Mouse (Mus musculus) intestine, embryonic 16.5 days (tissue): ENCODE data around the gene Spocd1. TPM values are rescaled to one million over a fixed set of nuclear protein-coding genes. Genes with fewer than 3 reads are reported as not detected.

ENCODE experiments used
- ATAC-seq: fragments of 200-750 bp; cut with Nextera tagmentation; 2 replicates; pipeline ENCODE4 v1.8.0; 2017; ENCODE audit warnings: moderate TSS enrichment, moderate library complexity
- H3K27ac ChIP-seq: fragments of 300-500 bp; sonication (generic); 2 replicates; pipeline ENCODE4 v1.5.1; 2014; ENCODE audit warnings: mild to moderate bottlenecking, low read length
- H3K27me3 ChIP-seq: fragments of 300-500 bp; sonication (generic); replicated peaks from 2 replicates; pipeline ENCODE4 v1.6.1; 2014; ENCODE audit warnings: low read length, control low read depth, mixed read lengths; ENCODE audit not compliant: control insufficient read depth, insufficient read depth
- H3K36me3 ChIP-seq: fragments of 300-500 bp; sonication (generic); 2 replicates; pipeline ENCODE4 v1.6.1; 2014; ENCODE audit warnings: low read length, control low read depth; ENCODE audit not compliant: control insufficient read depth, insufficient read depth
- H3K4me1 ChIP-seq: fragments of 300-500 bp; sonication (generic); 2 replicates; pipeline ENCODE4 v1.6.1; 2014; ENCODE audit warnings: low read length, control low read depth, mixed read lengths; ENCODE audit not compliant: control insufficient read depth, insufficient read depth
- H3K4me2 ChIP-seq: fragments of 300-500 bp; sonication (generic); 2 replicates; pipeline ENCODE4 v1.6.1; 2014; ENCODE audit warnings: low read depth, low read length, control low read depth
- H3K4me3 ChIP-seq: fragments of 300-500 bp; sonication (generic); 2 replicates; pipeline ENCODE4 v1.5.1; 2014; ENCODE audit warnings: mild to moderate bottlenecking, low read length
- H3K9ac ChIP-seq: fragments of 300-500 bp; sonication (generic); 2 replicates; pipeline ENCODE4 v1.6.1; 2014; ENCODE audit warnings: low read depth, low read length
- H3K9me3 ChIP-seq: fragments of 300-500 bp; sonication (generic); 2 replicates; pipeline ENCODE4 v1.6.1; 2016; ENCODE audit warnings: low read length, control low read depth; ENCODE audit not compliant: control insufficient read depth
- WGBS: fragments of 180-500 bp; shearing (Covaris S2); extraction: QIAGEN DNeasy Blood & Tissue Kit; methylation state at CpG from one replicate; pipeline ENCODE4 v1.1.7; 2014; 5-methylcytosine and 5-hydroxymethylcytosine counted together
- polyA plus RNA-seq: library from polyadenylated mRNA; unstranded; fragments of >200 nt; fragmentation: Nextera tagmentation; extraction: Ambion mirVana; gene quantifications from 2 replicates; pipeline ENCODE4 v1.2.1, GENCODE M21; 2015

The Spocd1 gene
- polyA plus RNA-seq, 1 experiment from 2014 or later: not detected

DNA sequence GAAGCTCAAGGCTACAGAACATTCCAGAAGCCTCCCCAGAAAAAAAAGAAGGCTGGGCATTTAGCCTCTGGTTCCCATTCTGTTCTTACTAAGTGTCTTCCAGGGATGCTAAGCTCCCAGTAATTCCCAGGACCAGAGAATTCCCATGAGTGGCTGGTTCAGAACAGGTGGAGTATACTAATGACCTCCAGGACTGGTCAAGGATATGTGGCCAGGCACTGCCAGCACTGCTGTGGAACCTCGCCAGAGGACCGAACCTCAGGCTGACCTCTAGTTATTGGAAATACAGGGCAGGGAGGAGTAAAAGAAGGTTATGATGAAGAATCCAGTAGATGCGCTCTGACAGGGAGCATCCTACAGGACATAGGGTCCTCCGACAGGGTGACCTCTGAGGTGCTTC is 26.7 kb upstream of the Spocd1 start:
- Histone ChIP-seq H3K27ac (no peak overlapping the region), H3K4me3 (no peak overlapping the region), H3K9ac (no peak overlapping the region), H3K4me1 (0 out of 2 replicates have a peak, but pooled peaks cover 5% of the 10 kb centered on the region), H3K4me2 (no peak overlapping the region), H3K36me3 (no peaks in the 10 kb centered on the region), H3K9me3 (no peaks in the 10 kb centered on the region), H3K27me3 (no peaks in the 10 kb centered on the region)
- WGBS: 81% methylated on average over 4 of the region's 4 CpGs
- no peak for ATAC-seq

DNA sequence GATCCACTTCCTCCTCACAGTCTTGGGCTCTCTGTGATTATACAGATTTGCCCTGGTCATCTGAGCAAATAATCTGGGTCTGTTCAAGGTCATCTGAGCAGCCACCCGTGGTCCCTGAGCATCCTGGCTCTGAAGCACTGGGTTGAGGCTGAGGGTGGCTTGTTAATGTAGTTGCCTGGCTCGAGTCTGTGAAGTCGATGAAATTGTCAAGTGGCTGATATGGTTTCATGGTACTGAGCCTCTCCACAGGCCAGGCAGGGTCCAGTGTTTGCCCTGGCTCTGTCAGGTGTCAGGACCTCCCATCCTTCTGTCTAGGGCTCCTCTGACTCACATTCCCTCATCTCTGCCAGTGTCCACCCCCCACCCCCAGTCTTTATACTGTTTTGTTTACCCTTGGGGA is 25.5 kb upstream of the Spocd1 start:
- Histone ChIP-seq H3K4me1 (0 out of 2 replicates have a peak, but pooled peaks cover 3% of the 10 kb centered on the region), H3K4me2 (no peak overlapping the region), H3K4me3 (no peak overlapping the region), H3K9me3 (no peaks in the 10 kb centered on the region), H3K9ac (no peak overlapping the region), H3K27me3 (no peaks in the 10 kb centered on the region), H3K36me3 (no peaks in the 10 kb centered on the region), H3K27ac (no peak overlapping the region)
- 46% methylated on average over 3 of the region's 3 CpGs for WGBS
- no peak for ATAC-seq

DNA sequence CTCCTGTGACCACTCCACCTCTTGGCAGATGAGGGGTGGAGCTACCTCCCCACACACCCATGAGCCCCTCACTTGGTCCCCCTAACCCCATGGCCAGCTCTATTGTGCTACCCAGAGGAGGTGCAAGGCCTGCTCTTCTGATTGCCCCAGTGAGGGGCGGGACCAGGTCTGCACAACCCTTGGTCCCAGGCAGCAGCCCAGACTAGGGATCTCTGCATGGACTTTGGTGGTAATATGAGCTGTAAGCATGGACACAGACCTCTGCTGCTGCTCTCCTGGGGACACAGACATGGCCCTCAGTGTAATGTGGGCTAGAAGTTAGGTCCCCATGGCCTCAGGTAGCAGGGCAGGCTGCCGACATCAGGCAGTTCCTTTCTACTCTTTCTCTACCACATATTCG is 24.0 kb upstream of the Spocd1 start:
- peak; percentile 23 for ATAC-seq
- Histone ChIP-seq H3K36me3 (no peaks in the 10 kb centered on the region), H3K4me3 (no peak overlapping the region), H3K4me1 (peaks cover 7% of the 10 kb centered on the region), H3K9ac (no peak overlapping the region), H3K4me2 (no peak overlapping the region), H3K27ac (no peak overlapping the region), H3K27me3 (no peaks in the 10 kb centered on the region), H3K9me3 (no peaks in the 10 kb centered on the region)
- 88% methylated on average over 3 of the region's 3 CpGs for WGBS

DNA sequence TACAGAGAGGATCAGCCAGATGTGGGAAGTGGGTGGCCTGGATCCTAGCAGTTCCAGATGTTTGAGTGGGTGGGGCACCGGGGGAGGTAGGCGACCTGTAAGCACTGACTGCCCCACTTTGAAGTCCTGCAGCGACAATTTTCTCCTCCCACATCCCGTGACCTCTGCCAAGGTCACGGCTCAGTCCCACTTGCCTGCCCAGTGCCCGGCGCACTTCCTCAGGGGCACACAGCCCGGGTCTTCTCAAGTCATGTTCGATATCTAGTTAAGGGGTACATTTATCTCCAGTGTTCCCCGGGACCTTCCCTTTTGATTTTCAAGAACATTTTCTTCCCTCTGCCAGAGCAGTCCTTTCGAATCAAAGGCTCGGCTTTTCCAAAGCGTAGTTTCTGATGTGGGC is 23.0 kb upstream of the Spocd1 start:
- WGBS: 60% methylated on average over 13 of the region's 13 CpGs
- Histone ChIP-seq H3K27me3 (no peaks in the 10 kb centered on the region), H3K4me3 (no peak overlapping the region), H3K9me3 (no peaks in the 10 kb centered on the region), H3K4me2 (no peak overlapping the region), H3K9ac (no peak overlapping the region), H3K27ac (no peak overlapping the region), H3K36me3 (no peaks in the 10 kb centered on the region), H3K4me1 (peaks cover 7% of the 10 kb centered on the region)
- no peak for ATAC-seq

DNA sequence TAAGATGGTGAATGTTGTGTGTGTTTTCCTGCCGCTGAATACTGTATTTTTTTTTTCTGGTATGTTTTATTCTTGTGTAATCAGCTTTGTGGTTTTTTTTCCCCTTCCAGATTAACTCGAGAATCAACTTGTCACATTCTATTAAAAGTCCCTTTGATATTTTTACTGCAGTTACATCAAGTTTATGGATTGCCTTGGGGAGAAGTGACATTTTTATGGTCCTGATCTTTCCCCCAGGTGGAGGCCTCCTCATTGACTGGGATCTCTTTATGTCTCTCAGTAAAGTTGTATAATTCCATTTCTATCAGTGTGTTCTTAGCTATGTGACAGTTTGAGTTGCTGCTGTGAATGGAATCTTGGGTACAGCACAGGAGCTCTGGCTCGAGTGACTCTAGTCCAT is 20.2 kb upstream of the Spocd1 start:
- WGBS: 37% methylated on average over 3 of the region's 3 CpGs

DNA sequence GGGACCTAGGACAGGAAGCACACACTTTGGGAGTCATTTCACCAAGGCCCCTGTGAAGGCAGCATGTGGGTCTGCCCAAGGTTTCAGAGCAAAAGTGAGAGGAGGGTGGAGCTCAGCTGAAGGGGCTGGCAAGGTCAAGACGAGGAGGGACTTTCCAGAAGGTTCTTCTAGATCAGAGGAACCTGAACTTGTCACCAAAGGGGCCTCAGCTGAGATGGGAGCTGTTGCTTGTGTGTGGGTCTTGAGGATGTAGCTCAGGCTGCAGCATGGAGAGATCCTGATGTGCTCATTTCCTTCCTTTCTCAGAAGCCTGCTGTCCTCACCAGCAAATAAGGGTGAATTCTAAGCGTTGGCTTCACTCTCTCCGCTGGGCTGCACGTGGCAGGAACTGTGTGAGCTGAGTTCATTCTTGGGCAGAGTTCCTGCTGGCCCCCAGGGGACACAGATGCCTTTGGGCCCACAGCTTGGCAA is 19.8 kb upstream of the Spocd1 start:
- Histone ChIP-seq H3K9me3 (no peaks in the 10 kb centered on the region), H3K9ac (no peak overlapping the region), H3K27ac (no peak overlapping the region), H3K4me1 (peaks cover 18% of the 10 kb centered on the region), H3K4me3 (no peak overlapping the region), H3K27me3 (no peaks in the 10 kb centered on the region), H3K4me2 (no peak overlapping the region), H3K36me3 (no peaks in the 10 kb centered on the region)
- no peak for ATAC-seq
- 51% methylated on average over 4 of the region's 4 CpGs for WGBS

More for the DNA sequence above, 20.2 kb upstream of the Spocd1 start:
- Histone ChIP-seq H3K27ac (no peak overlapping the region), H3K4me2 (no peak overlapping the region), H3K4me3 (no peak overlapping the region), H3K27me3 (no peaks in the 10 kb centered on the region), H3K9ac (no peak overlapping the region), H3K4me1 (peaks cover 14% of the 10 kb centered on the region), H3K9me3 (no peaks in the 10 kb centered on the region), H3K36me3 (no peaks in the 10 kb centered on the region)
- no peak for ATAC-seq

DNA sequence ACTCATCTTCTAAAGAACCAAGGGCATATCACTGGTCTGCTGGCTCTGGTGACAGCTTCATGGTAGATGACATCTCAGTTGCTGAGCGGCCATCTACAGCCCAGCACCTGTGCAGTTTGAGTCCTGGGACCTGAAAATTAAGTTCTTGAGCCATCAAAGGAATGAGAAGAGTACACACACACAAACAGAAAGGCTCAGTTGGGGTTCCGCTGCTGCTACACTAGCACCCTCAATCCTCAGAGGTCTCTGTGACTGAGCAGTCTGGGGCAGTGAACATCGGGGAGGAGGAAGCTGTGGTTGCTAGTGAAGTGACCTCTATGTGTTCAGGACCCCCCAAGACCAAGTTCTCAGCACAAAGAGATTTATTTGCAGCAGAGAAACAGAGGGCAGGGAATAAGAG is 16.1 kb upstream of the Spocd1 start:
- Histone ChIP-seq H3K36me3 (no peaks in the 10 kb centered on the region), H3K4me2 (no peak overlapping the region), H3K9me3 (no peaks in the 10 kb centered on the region), H3K9ac (no peak overlapping the region), H3K4me3 (no peak overlapping the region), H3K27me3 (no peaks in the 10 kb centered on the region), H3K27ac (no peak overlapping the region), H3K4me1 (peaks cover 18% of the 10 kb centered on the region)
- ATAC-seq: no peak
- 79% methylated on average over 3 of the region's 3 CpGs for WGBS

DNA sequence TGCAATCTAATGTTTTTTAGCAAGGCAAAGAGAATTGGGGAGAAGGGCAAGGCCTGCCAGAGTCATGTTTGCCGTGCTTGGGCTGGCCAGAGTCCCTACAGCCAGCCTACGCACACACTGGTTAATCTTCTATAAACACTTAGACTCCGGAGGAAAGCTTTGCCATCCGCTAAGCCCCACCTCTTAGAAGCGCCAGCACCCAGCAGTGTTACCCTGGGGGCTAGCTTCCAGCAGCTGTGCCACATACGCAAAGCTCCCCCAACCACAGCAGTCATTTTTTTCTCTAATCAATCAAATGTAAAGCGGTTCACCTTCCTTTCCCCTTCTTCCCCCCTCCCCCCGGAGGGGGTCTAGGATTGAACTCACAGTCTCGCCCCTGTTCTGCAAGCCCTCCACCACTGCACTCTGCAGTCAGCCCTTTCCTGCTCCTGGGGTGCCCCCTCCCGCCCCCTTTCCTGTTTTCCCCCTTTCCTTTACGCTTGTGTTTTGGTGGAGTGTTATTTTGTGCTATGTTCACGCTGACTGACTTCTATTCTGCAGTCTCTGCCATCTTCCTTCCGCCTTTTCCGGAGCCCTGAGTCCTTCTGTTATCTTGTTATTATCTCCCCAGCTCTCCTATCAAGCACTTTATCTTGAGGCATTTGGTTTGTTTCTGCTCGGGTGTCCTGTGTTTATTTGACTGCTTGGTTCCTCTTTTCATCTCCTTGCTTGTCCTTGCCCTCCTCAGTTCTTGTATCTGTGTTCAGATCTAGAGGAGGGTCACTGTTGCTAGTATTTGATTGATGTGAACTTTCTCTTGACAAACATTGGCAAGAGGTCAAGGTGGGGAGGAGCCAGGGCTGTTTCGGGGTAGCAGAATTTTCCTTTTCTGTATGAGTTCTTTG is 15.0 kb upstream of the Spocd1 start:
- Histone ChIP-seq H3K36me3 (no peaks in the 10 kb centered on the region), H3K9ac (peak overlapping the region; percentile 40; the same call in 1 of the 2 replicates), H3K27ac (no peak overlapping the region), H3K4me1 (peaks cover 17% of the 10 kb centered on the region), H3K27me3 (no peaks in the 10 kb centered on the region), H3K4me3 (peak overlapping the region; percentile 18; the same call in 1 of the 2 replicates), H3K4me2 (peak overlapping the region; percentile 34), H3K9me3 (no peaks in the 10 kb centered on the region)
- ATAC-seq: peak; percentile 53; the same call in 1 of the 2 replicates
- 6% methylated on average over 16 of the region's 16 CpGs for WGBS

DNA sequence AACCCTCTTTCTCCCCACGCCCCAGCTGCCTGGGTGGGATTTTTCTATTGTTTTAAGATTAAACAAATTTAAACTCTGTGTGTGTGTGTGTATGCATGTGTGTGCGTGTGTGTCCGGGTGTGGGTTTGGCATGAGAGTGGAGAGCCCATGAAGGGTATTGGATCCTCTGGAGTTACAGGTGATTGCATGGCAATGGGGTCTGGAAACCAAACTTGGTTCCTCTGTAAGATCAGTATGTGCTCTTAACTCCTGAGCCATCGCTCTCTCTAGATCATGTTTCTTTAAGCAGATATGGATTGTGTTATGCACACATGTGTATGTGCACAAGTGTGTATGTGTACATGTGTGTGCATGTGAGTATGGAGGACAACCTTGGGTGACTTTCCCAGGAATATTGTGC is 14.4 kb upstream of the Spocd1 start:
- Histone ChIP-seq H3K9me3 (no peaks in the 10 kb centered on the region), H3K36me3 (no peaks in the 10 kb centered on the region), H3K4me1 (peaks cover 14% of the 10 kb centered on the region), H3K9ac (no peak overlapping the region), H3K27ac (no peak overlapping the region), H3K4me3 (no peak overlapping the region), H3K4me2 (no peak overlapping the region), H3K27me3 (no peaks in the 10 kb centered on the region)
- 68% methylated on average over 4 of the region's 4 CpGs for WGBS
- no peak for ATAC-seq
